Mouse (Mus musculus) cortical plate, adult 2 months (tissue): ENCODE results near the gene Mvd. TPM values are rescaled to one million over a fixed set of nuclear protein-coding genes. Genes with fewer than 3 reads are reported as not detected.

Source experiments
- H3K27ac ChIP-seq: fragments of 200-500 bp; 2 replicates; pipeline ENCODE4 v1.5.1; 2012; ENCODE audit warnings: low read length, control low read depth, inconsistent platforms; ENCODE audit not compliant: insufficient read depth
- H3K4me1 ChIP-seq: fragments of 200-500 bp; 2 replicates; pipeline ENCODE4 v1.6.1; 2011; ENCODE audit warnings: low read length; ENCODE audit not compliant: control insufficient read depth, insufficient read depth
- H3K4me3 ChIP-seq: fragments of 200-500 bp; 2 replicates; pipeline ENCODE4 v1.5.1; 2011; ENCODE audit warnings: mild to moderate bottlenecking, low read length, control low read depth; ENCODE audit not compliant: insufficient read depth
- CTCF ChIP-seq: fragments of 200-500 bp; IDR thresholded peaks from 2 replicates; pipeline ENCODE4 v1.5.1; 2011; ENCODE audit warnings: mild to moderate bottlenecking, control low read depth, low read length; ENCODE audit not compliant: insufficient read depth; ENCODE audit errors: extremely low read depth
- POLR2A ChIP-seq: fragments of 200-500 bp; IDR thresholded peaks from 2 replicates; pipeline ENCODE4 v1.6.1; 2011; ENCODE audit warnings: mild to moderate bottlenecking, low read length, control low read depth; ENCODE audit not compliant: insufficient read depth; ENCODE audit errors: extremely low read depth
- polyA plus RNA-seq: library from polyadenylated mRNA; depleted of rRNA; stranded (reverse); fragments of >200 nt; gene quantifications from 2 replicates; pipeline ENCODE4 v1.2.3, GENCODE M21; 2012; rRNA removed

Mvd gene
- polyA plus RNA-seq, 1 experiment: 42.7 TPM

DNA sequence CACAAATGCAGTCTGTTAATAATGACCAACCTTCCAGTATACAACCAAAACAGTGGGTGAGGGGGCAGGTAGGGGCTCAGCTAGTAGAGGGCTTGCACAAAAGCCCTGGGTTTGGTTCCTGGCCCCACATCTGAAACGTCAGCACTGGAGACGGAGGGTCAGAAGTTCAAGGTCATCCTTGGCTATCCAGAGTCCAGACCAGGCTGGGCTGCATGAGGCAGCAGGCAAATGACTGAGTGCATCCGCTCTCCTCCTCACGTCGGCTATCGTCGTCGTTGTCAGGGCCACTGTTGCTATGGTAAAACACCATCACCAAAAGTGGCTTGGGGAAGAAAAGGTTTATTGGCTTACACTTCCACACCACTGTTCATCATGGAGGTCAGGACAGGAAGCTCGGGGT lies 28.9 kb downstream of the Mvd start:
- TF ChIP-seq CTCF (no peak), POLR2A (no peak)
- no peaks in the 10 kb centered on the region for H3K4me1 ChIP-seq
- no peak overlapping the region for H3K4me3 ChIP-seq
- no peak overlapping the region for H3K27ac ChIP-seq

DNA sequence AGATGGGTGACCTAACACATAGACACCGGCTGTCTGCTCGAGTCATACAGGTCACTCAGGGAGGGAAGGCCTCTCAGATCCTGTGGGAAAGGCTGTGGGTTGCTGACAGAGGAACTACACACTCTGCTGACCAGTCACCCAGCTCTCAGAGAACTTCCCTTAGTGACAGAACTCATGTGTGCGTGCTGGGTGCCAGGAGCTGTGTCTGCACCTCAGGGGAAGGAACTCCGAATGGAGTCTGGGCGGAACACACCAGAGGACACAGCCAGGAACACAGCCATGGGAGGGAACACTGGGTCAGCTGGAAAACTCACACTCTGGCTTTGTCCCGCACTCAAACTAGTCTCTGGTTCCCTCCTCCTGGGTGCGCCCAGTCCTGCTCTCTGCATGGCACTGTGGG lies 35.5 kb downstream of the Mvd start:
- H3K27ac ChIP-seq: no peak overlapping the region
- H3K4me3 ChIP-seq: no peak overlapping the region
- no peak for TF ChIP-seq POLR2A
- no peak for TF ChIP-seq CTCF
- no peaks in the 10 kb centered on the region; the same call in 1 of the 2 replicates for H3K4me1 ChIP-seq

DNA sequence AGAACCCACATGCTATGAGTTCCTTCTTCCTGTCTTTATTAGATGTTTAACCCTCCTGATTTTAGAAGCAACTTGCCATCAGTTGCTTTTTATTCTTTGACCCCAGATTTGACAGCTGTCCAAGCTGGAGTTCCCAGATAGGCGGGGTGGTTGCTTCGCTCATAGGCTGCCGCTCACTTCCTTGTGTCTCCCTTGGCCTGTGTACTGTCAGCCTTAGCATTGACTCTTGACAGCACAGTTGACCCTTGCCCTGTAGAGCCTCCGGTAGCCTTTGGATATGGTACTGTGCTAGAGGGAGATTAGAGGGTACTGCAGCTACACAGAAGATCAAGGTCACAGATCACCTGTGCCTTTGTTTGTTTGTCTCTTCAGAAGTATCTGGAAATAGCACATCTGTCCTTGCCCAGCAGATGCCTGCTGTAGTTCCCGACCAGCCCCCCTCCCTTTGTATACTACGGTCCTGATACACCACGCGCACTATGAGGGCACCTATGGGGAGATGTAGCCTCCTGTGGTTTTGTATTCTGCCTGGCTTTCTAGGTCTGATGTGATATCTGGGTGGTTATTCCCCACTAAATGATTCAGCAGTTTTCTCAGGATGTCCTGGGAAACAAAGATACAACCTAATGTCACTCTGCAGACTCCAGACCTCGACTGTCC lies 37.9 kb downstream of the Mvd start:
- TF ChIP-seq CTCF: no peak
- TF ChIP-seq POLR2A: no peak
- Histone ChIP-seq H3K4me3 (no peak overlapping the region), H3K4me1 (no peaks in the 10 kb centered on the region; the same call in 1 of the 2 replicates), H3K27ac (no peak overlapping the region)

DNA sequence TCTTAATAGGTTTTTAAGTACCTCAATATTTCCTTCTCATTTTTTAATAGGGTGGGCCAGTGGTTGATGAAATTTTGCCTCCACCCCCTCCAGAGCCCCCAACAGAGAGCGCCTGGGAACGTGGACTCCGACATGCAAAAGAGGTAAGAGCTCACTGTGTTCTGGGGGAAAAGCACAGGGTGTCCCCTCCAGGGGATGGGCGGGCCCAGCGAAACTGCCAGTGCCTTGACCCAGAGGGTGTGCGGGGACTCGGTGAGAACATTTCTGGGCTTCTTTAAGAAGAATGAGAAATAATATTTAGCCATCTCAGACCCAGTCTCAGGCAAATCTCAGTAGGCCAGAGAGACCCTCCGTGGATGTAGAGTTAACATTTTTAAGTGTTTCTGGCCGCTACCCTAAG lies 45.0 kb downstream of the Mvd start:
- no peaks in the 10 kb centered on the region for H3K4me1 ChIP-seq
- no peak overlapping the region for H3K27ac ChIP-seq
- TF ChIP-seq POLR2A (no peak), CTCF (no peak)
- no peak overlapping the region for H3K4me3 ChIP-seq

GRCm38 (mm10) chr8:122395291-122395690 lies 47.9 kb downstream of the Mvd start:
- no peak overlapping the region for H3K27ac ChIP-seq
- TF ChIP-seq CTCF: no peak
- TF ChIP-seq POLR2A: no peak
- no peaks in the 10 kb centered on the region for H3K4me1 ChIP-seq
- no peak overlapping the region for H3K4me3 ChIP-seq

GRCm38 (mm10) chr8:122393717-122394116 lies 49.5 kb downstream of the Mvd start:
- Histone ChIP-seq H3K4me1 (no peaks in the 10 kb centered on the region), H3K27ac (no peak overlapping the region), H3K4me3 (no peak overlapping the region)
- TF ChIP-seq POLR2A: no peak
- no peak for TF ChIP-seq CTCF

DNA sequence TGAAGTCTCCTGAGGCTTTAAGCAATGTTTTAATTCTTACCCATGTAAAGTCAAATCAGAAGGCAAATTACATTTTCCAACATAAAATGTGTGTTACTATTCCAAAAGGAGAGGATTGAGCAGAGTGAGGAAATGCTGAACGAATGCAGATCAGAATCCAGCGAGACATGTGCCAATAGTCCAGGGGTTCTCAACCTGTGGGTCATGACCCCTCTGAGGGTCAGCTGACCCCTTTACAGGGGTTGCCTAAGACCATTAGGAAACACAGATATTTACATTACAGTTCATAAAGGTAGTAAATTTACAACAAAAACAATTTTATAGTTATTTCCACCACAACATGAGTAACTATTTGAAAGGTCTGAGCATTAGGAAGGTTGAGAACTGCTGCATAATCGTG lies 52.5 kb downstream of the Mvd start:
- H3K27ac ChIP-seq: no peak overlapping the region
- TF ChIP-seq POLR2A (no peak), CTCF (no peak)
- H3K4me1 ChIP-seq: no peaks in the 10 kb centered on the region
- no peak overlapping the region for H3K4me3 ChIP-seq

DNA sequence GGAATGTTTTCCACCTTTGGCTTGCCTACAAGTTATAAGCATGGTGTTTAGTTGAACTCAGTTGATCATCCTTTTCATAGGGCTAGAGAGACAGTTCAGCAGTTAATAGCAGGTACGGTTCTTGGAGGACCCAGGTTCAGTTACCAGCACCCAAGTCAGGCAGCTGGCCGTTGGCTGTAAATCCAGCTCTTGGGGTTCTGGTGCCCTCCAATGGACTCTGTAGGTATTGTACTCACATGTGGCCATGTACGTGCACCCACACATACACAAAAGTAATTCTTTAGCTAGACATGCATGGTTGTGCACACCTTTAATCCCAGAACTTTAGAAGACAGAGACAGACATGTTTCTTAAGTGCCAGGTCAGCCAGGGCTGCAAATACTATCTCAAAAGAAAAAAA lies 53.9 kb downstream of the Mvd start:
- no peak overlapping the region for H3K4me3 ChIP-seq
- no peak overlapping the region for H3K27ac ChIP-seq

More for the DNA sequence above, 53.9 kb downstream of the Mvd start:
- no peaks in the 10 kb centered on the region for H3K4me1 ChIP-seq
- TF ChIP-seq POLR2A: no peak
- TF ChIP-seq CTCF: no peak

Other genes with a start within 250 kb of the Mvd start
- 32.1 and 39.0 TPM in 2 replicates for gene Zfpm1, start 161.3 kb downstream of the Mvd start, polyA plus RNA-seq
- gene Trhr2, start 82.7 kb downstream of the Mvd start, polyA plus RNA-seq: 4.0 and 5.5 TPM in 2 replicates
- 33.0 and 33.6 TPM in 2 replicates for gene Zc3h18, start 66.8 kb downstream of the Mvd start, polyA plus RNA-seq
- gene Il17c, start 21.4 kb downstream of the Mvd start, polyA plus RNA-seq: 0.21 and 0.36 TPM in 2 replicates
- gene Cyba, start 10.5 kb downstream of the Mvd start, polyA plus RNA-seq: 19.3 and 19.8 TPM in 2 replicates
- gene Snai3, start 17.3 kb upstream of the Mvd start, polyA plus RNA-seq: 0.93 and 1.2 TPM in 2 replicates
- gene Rnf166, start 32.6 kb upstream of the Mvd start, polyA plus RNA-seq: 68.2 and 76.8 TPM in 2 replicates
- 43.5 and 43.6 TPM in 2 replicates for gene Ctu2, start 32.7 kb upstream of the Mvd start, polyA plus RNA-seq
- gene Piezo1, start 107.9 kb upstream of the Mvd start, polyA plus RNA-seq: 7.6 and 7.7 TPM in 2 replicates
- 2.8 and 3.2 TPM in 2 replicates for gene Cdt1, start 124.6 kb upstream of the Mvd start, polyA plus RNA-seq
- 60.1 and 61.0 TPM in 2 replicates for gene Aprt, start 133.5 kb upstream of the Mvd start, polyA plus RNA-seq
- 7.2 and 8.8 TPM in 2 replicates for gene Galns, start 168.0 kb upstream of the Mvd start, polyA plus RNA-seq
- gene Trappc2l, start 168.2 kb upstream of the Mvd start, polyA plus RNA-seq: 133 and 157 TPM in 2 replicates
- not detected in 2 replicates for gene Pabpn1l, start 179.3 kb upstream of the Mvd start, polyA plus RNA-seq